Mouse (Mus musculus) C2C12 (cell line): ENCODE data around the gene Rps19. TPM values are rescaled to one million over a fixed set of nuclear protein-coding genes. Genes with fewer than 3 reads are reported as not detected.

ENCODE experiments used
- H3K27me3 ChIP-seq: one replicate; pipeline ENCODE4 v1.6.1; 2011; ENCODE audit not compliant: control insufficient read depth, insufficient read depth, insufficient read length
- H3K36me3 ChIP-seq: one replicate; pipeline ENCODE4 v1.6.1; 2011; ENCODE audit not compliant: control insufficient read depth, insufficient read depth
- H3K4me3 ChIP-seq: one replicate; pipeline ENCODE4 v1.5.1; 2011; ENCODE audit warnings: mild to moderate bottlenecking, control low read depth; ENCODE audit not compliant: poor library complexity, insufficient read depth, severe bottlenecking
- H3K79me2 ChIP-seq: one replicate; pipeline ENCODE4 v1.6.1; 2011; ENCODE audit not compliant: control insufficient read depth, insufficient read depth
- H3K79me3 ChIP-seq: one replicate; pipeline ENCODE4 v1.6.1; 2011; ENCODE audit warnings: low read depth, control low read depth
- H3ac ChIP-seq: one replicate; pipeline ENCODE3; 2011; ENCODE audit warnings: low read depth; ENCODE audit not compliant: control insufficient read depth, insufficient read length
- CEBPB ChIP-seq: IDR thresholded peaks from one replicate; pipeline ENCODE4 v1.6.1; 2011; ENCODE audit warnings: low read depth, mild to moderate bottlenecking, control low read depth, moderate library complexity
- CTCF ChIP-seq: IDR thresholded peaks from one replicate; pipeline ENCODE4 v1.5.1; 2011; ENCODE audit not compliant: control insufficient read depth, insufficient read depth, insufficient read length
- FOSL1 ChIP-seq: IDR thresholded peaks from one replicate; pipeline ENCODE4 v1.8.0; 2011; ENCODE audit warnings: mild to moderate bottlenecking, low read length; ENCODE audit not compliant: poor library complexity, insufficient read depth, severe bottlenecking
- MAX ChIP-seq: IDR thresholded peaks from one replicate; pipeline ENCODE4 v1.6.1; 2011; ENCODE audit warnings: mild to moderate bottlenecking, control low read depth
- MYOD1 ChIP-seq: IDR thresholded peaks from one replicate; pipeline ENCODE4 v1.6.1; 2011; ENCODE audit warnings: low read depth; ENCODE audit not compliant: control insufficient read depth, insufficient read length
- MYOG ChIP-seq: IDR thresholded peaks from one replicate; pipeline ENCODE4 v1.6.1; 2011; ENCODE audit not compliant: control insufficient read depth, insufficient read length; ENCODE audit errors: extremely low read depth
- USF1 ChIP-seq: IDR thresholded peaks from one replicate; pipeline ENCODE4 v1.6.1; 2011; ENCODE audit warnings: low read depth, mild to moderate bottlenecking, control low read depth, moderate library complexity
- polyA plus RNA-seq: library from polyadenylated mRNA; unstranded; fragments of >200 nt; fragmentation: generic; extraction: Trizol; gene quantifications from one replicate; pipeline ENCODE4 v1.2.1, GENCODE M21; 2012; ENCODE audit warnings: missing spikeins

Gene Rps19
- polyA plus RNA-seq, 1 experiment: 3,185 TPM

- TF ChIP-seq CTCF (no peak), FOSL1 (no peak), MYOD1 (no peak)
- Histone ChIP-seq H3K27me3 (no peaks in the 10 kb centered on the region), H3K79me2 (no peaks in the 10 kb centered on the region), H3K4me3 (no peak overlapping the region), H3K79me3 (no peaks in the 10 kb centered on the region), H3K36me3 (peaks cover under 1% of the 10 kb centered on the region), H3ac (no peak overlapping the region)
These were observed 12.1 kb downstream of the Rps19 start for GRCm38 (mm10) chr7:24896269-24896668.

DNA sequence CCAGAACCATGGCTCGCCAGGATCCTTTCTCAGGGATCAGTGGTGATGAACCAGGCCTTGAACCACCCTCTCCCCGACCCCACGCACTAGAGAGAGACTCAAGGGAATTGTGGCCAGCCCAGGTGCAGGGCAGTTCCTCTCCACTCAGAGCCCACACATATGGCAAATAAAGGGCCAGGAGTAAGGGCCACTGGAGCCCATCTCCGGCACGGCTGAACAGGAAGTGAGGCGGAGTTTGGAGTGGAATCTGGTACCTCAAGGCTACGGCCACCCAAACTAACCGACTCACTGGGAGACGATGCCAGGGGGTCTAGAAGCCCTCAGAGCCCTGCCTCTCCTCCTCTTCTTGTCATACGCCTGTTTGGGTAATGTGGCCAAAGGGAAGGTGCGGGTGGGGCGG is 13.1 kb downstream of the Rps19 start, which contains the start of gene Cd79a:
Gene Cd79a, plus strand, starts transcription at position 158 of the 400 bp plus-strand sequence.
- Histone ChIP-seq H3K79me2 (no peaks in the 10 kb centered on the region), H3K4me3 (no peak within 1 kb of the TSS), H3ac (no peak within 1 kb of the TSS), H3K27me3 (no peaks in the 10 kb centered on the region), H3K36me3 (no peaks in the 10 kb centered on the region), H3K79me3 (no peaks in the 10 kb centered on the region)
- TF ChIP-seq MYOG (no peak), MYOD1 (no peak), CTCF (no peak), FOSL1 (no peak), MAX (no peak), USF1 (no peak), CEBPB (no peak)

DNA sequence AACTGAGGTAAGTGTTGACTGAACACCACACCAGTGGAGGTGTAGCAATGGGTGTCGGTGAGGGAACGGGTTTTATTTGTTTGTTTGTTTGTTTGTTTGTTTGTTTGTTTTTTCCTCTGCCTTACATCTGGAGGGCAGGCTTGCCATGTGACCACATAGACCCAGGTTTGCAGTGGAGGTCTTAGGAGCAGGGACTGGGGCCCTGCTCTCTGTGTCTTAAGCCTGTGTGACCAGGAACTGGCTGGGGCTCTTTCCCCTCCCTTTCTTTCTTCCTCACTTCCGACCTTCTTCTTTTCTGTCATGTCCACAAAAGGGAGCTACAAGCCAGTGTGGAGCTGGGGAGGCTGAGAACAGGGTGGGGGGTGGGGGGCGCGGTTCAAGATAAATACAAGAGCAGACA is 13.8 kb downstream of the Rps19 start:
- Histone ChIP-seq H3ac (no peak overlapping the region), H3K79me3 (no peaks in the 10 kb centered on the region), H3K79me2 (no peaks in the 10 kb centered on the region), H3K4me3 (no peak overlapping the region), H3K27me3 (no peaks in the 10 kb centered on the region), H3K36me3 (no peaks in the 10 kb centered on the region)
- TF ChIP-seq CEBPB (no peak), MAX (no peak)

DNA sequence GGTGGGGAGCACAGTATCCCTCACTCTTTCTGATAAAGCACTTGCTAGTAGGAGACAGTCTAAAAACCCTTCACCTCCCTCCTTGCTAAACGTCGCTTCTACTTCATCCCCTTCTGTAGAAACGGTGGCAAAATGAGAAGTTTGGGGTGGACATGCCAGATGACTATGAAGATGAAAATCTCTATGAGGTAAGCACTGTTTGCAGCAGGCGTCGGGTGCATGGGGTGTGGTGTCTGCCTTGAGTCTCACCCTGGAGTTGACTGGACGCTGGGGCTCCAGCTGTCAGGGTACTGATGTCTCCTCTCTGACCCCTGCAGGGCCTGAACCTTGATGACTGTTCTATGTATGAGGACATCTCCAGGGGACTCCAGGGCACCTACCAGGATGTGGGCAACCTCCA is 16.9 kb downstream of the Rps19 start:
- H3K36me3 ChIP-seq: peaks cover 7% of the 10 kb centered on the region
- no peak overlapping the region for H3K4me3 ChIP-seq
- peaks cover 11% of the 10 kb centered on the region for H3K79me3 ChIP-seq
- H3K79me2 ChIP-seq: peaks cover 19% of the 10 kb centered on the region
- no peak overlapping the region for H3ac ChIP-seq
- no peaks in the 10 kb centered on the region for H3K27me3 ChIP-seq
- no peak for TF ChIP-seq CEBPB
- TF ChIP-seq MYOG: no peak
- no peak for TF ChIP-seq MAX
- TF ChIP-seq FOSL1: no peak
- TF ChIP-seq MYOD1: no peak
- TF ChIP-seq CTCF: no peak
- TF ChIP-seq USF1: no peak

GRCm38 (mm10) chr7:24901842-24902241 is 17.7 kb downstream of the Rps19 start:
- TF ChIP-seq CTCF: no peak
- no peak for TF ChIP-seq MAX
- TF ChIP-seq CEBPB: no peak
- no peak for TF ChIP-seq FOSL1
- TF ChIP-seq MYOD1: no peak
- no peak for TF ChIP-seq MYOG
- no peak for TF ChIP-seq USF1
- Histone ChIP-seq H3K79me3 (peaks cover 12% of the 10 kb centered on the region), H3K36me3 (peaks cover 7% of the 10 kb centered on the region), H3ac (no peak overlapping the region), H3K4me3 (no peak overlapping the region), H3K79me2 (peaks cover 26% of the 10 kb centered on the region), H3K27me3 (no peaks in the 10 kb centered on the region)

DNA sequence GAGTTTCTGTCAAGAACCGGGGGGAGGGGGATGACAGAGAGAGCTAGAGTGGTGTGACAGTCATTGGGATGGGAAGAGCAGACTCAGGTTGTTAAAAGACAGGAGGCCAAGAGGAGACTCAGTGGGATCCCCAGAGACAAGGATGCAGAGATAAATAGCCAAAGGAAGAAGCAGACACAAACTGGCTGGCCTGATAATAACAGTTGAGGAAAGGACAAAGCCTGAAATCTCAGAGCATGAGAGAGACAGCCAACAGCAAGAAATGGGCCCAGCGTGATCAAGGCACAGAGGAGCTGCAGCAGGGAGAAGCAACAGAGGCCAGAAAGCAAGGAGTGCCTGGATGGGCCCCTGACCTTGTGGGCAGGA is 18.1 kb downstream of the Rps19 start:
- Histone ChIP-seq H3K36me3 (peaks cover 7% of the 10 kb centered on the region), H3K27me3 (no peaks in the 10 kb centered on the region), H3ac (peak overlapping the region; percentile 10), H3K4me3 (peak overlapping the region; percentile 60), H3K79me3 (peaks cover 12% of the 10 kb centered on the region), H3K79me2 (peaks cover 30% of the 10 kb centered on the region)
- no peak for TF ChIP-seq MYOD1
- TF ChIP-seq MYOG: no peak
- TF ChIP-seq MAX: no peak
- TF ChIP-seq CTCF: no peak
- no peak for TF ChIP-seq CEBPB
- no peak for TF ChIP-seq FOSL1
- TF ChIP-seq USF1: no peak
